22 mouse cellular contexts compared by ENCODE assay signal in the genomic region with DNA sequence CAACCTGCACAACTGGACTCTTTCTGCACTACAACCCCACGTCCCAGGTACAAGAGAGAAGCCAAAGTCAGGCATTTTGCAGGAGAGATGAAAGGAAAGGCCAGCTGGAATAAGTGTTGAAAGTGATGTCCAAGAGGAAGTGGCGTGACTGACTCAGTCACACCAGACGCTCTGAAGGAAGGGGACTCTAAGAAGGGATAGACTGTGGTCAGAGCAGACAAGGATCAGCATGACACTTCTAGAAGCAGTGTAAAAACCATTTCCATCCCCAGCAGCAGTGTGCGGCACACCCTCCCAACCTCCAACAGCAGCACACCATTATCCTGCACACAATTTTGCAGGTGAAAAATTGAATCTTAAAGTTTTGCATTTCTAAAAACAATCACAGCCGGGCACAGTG. TPM values are rescaled to one million over a fixed set of nuclear protein-coding genes. Genes with fewer than 3 reads are reported as not detected.
A peak's percentile ranks its signal among the peaks of the same experiment; 100 is the strongest.
DNase-seq lines count a peak whose midpoint lies in the region; ATAC-seq and TF ChIP-seq lines count a peak whose summit lies in the region.
"Had no signal": no experiment of that assay in that cellular context is flagged by ENCODE, and none has a peak within 500 bp of the region (broad histone marks: within the 10 kb centered on the region; RNA-seq: fewer than 3 reads in every experiment).

No protein-coding gene starts in this region.

- H3K27me3 ChIP-seq in CH12.LX (replicated peaks) = no peaks in the 10 kb centered on the region
- no peaks in the 10 kb centered on the region for H3K27me3 ChIP-seq in liver, embryonic 14.5 days (ENCODE audit: control insufficient read depth, insufficient read depth, low read length)
- H3K27me3 ChIP-seq: embryonic facial prominence, embryonic 15.5 days; forebrain, embryonic 15.5 days; hindbrain, embryonic 13.5 days; kidney, embryonic 15.5 days; midbrain, embryonic 12.5 days; neural tube, embryonic 13.5 days; Patski; stomach, embryonic 15.5 days had no signal

- H3K36me3 ChIP-seq in CH12.LX (replicated peaks in 1 of 2; ENCODE audit: control insufficient read depth in 1 of 2, insufficient read depth in 1 of 2, low read length in 1 of 2) = peaks cover 0 to 45% of the 10 kb centered on the region in 2 experiments
- no peaks in the 10 kb centered on the region for H3K36me3 ChIP-seq in liver, embryonic 14.5 days (replicated peaks; ENCODE audit: control insufficient read depth, insufficient read depth, low read depth)
- H3K36me3 ChIP-seq: embryonic facial prominence, embryonic 15.5 days; forebrain, embryonic 15.5 days; hindbrain, embryonic 13.5 days; kidney, embryonic 15.5 days; midbrain, embryonic 12.5 days; neural tube, embryonic 13.5 days; stomach, embryonic 15.5 days had no signal

- no peak for TF ChIP-seq CTCF in CH12.LX (conservative IDR thresholded peaks at IDR 0.05 in 1 of 2, IDR thresholded peaks at IDR 0.05 in 1 of 2; ENCODE audit: low read depth in 2 of 2, low read length in 2 of 2)
- TF ChIP-seq CTCF in liver, embryonic 14.5 days (IDR thresholded peaks at IDR 0.05; ENCODE audit: low read depth) = no peak

- intact Hi-C loops in left cerebral cortex, postnatal 14 days (cut with DNase I) = no loop called here

- in situ Hi-C loops in CH12.LX (cut with MboI; ENCODE audit: low pct_ligation_motif_present, low pct_unique_long_range_greater_than_20kb, low sequenced_read_pairs) = no loop called here

- WGBS in liver, embryonic 14.5 days (ENCODE audit: insufficient replicate concordance) = 29% methylated on average over 5 of the region's 5 CpGs

- dilution Hi-C loops in CH12.LX (cut with MboI; ENCODE audit: extremely low pct_ligation_motif_present, extremely low pct_unique_long_range_greater_than_20kb, low sequenced_read_pairs) = no loop called here

- no peak for TF ChIP-seq EP300 in CH12.LX (IDR thresholded peaks at IDR 0.05; ENCODE audit: low read length)
- TF ChIP-seq EP300 in liver, embryonic 14.5 days (IDR thresholded peaks at IDR 0.05; ENCODE audit: low read depth) = no peak

- no peak for TF ChIP-seq RAD21 in CH12.LX (IDR thresholded peaks at IDR 0.05; ENCODE audit: low read depth, low read length)

- DNase-seq in CH12.LX (ENCODE audit: extremely low read depth) = no peak
- no peak for DNase-seq in liver, embryonic 14.5 days (ENCODE audit: low read depth in 3 of 3, low spot score in 3 of 3)
- DNase-seq in left cerebral cortex, postnatal 14 days (ENCODE audit: low spot score in 2 of 2) = no peak
- DNase-seq in adrenal gland, adult 8-10 months = no peak
- DNase-seq in right cerebral cortex, adult 2 months (ENCODE audit: low spot score in 2 of 2) = no peak
- DNase-seq: adrenal gland, postnatal 14 days; cerebellum, adult 11-12 months; cerebellum, postnatal 14 days; gastrocnemius, postnatal 25 days; kidney, postnatal 4 days; lung, adult 2 months; thymus, adult 18-20 months had no signal

- ATAC-seq in granulocyte monocyte progenitor cell, adult 5-6 weeks (replicated peaks; ENCODE audit: poor library complexity, severe bottlenecking) = peak; percentile 62
- peak; percentile 33; the same call in 1 of the 2 replicates for ATAC-seq in liver, embryonic 14.5 days (ENCODE audit: insufficient read depth)
- peak; percentile 49; the same call in 1 of the 2 replicates for ATAC-seq in megakaryocyte progenitor cell, adult 5-6 weeks (replicated peaks; ENCODE audit: poor library complexity)
- ATAC-seq: forebrain, embryonic 15.5 days; Patski had no signal

- peaks cover 32 to 94% of the 10 kb centered on the region in 2 experiments for H3K4me1 ChIP-seq in CH12.LX (ENCODE audit: control insufficient read depth in 1 of 2, insufficient read depth in 2 of 2)
- peaks cover 69 to 75% of the 10 kb centered on the region in 2 experiments for H3K4me1 ChIP-seq in liver, embryonic 14.5 days (replicated peaks; ENCODE audit: control insufficient read depth in 2 of 2, insufficient read depth in 2 of 2, low read length in 1 of 2)
- H3K4me1 ChIP-seq: embryonic facial prominence, embryonic 15.5 days; hindbrain, embryonic 13.5 days; stomach, embryonic 15.5 days had no signal

- peaks cover 53% of the 10 kb centered on the region for H3K79me2 ChIP-seq in CH12.LX (replicated peaks; ENCODE audit: control insufficient read depth, extremely low read depth, insufficient read depth, poor library complexity, severe bottlenecking)

- H3K4me2 ChIP-seq in CH12.LX (ENCODE audit: insufficient read depth, low read depth, poor library complexity, severe bottlenecking) = peak overlapping the region; percentile 78
- H3K4me2 ChIP-seq in liver, embryonic 14.5 days (ENCODE audit: low read depth) = peak overlapping the region; percentile 63
- H3K4me2 ChIP-seq: embryonic facial prominence, embryonic 15.5 days; forebrain, embryonic 15.5 days; hindbrain, embryonic 13.5 days; kidney, embryonic 15.5 days; midbrain, embryonic 12.5 days; neural tube, embryonic 13.5 days; stomach, embryonic 15.5 days had no signal

- no peak for TF ChIP-seq POLR2A in CH12.LX (IDR thresholded peaks at IDR 0.05; ENCODE audit: low read depth, low read length)

- H3K27ac ChIP-seq in CH12.LX (ENCODE audit: insufficient read depth, low read depth) = no peak overlapping the region; the same call in 1 of the 2 replicates
- peak overlapping the region; percentile 38 for H3K27ac ChIP-seq in liver, embryonic 14.5 days
- H3K27ac ChIP-seq: embryonic facial prominence, embryonic 15.5 days; forebrain, embryonic 15.5 days; hindbrain, embryonic 13.5 days; kidney, embryonic 15.5 days; midbrain, embryonic 12.5 days; neural tube, embryonic 13.5 days; stomach, embryonic 15.5 days had no signal

- H3K9me3 ChIP-seq in CH12.LX (replicated peaks; ENCODE audit: low read length) = peaks cover 5% of the 10 kb centered on the region
- no peaks in the 10 kb centered on the region for H3K9me3 ChIP-seq in liver, embryonic 14.5 days (ENCODE audit: control insufficient read depth, low read length)
- H3K9me3 ChIP-seq: embryonic facial prominence, embryonic 15.5 days; forebrain, embryonic 15.5 days; hindbrain, embryonic 13.5 days; kidney, embryonic 15.5 days; midbrain, embryonic 12.5 days; neural tube, embryonic 13.5 days; stomach, embryonic 15.5 days had no signal

- H3K4me3 ChIP-seq in CH12.LX (replicated peaks in 1 of 3; ENCODE audit: low read depth in 2 of 3, low read length in 2 of 3, poor library complexity in 1 of 3) = no peak overlapping the region
- H3K4me3 ChIP-seq in liver, embryonic 14.5 days (ENCODE audit: insufficient read depth in 1 of 2, low read depth in 2 of 2, low read length in 2 of 2) = peak overlapping the region; percentile 24 to 29; a peak in 3 of 4 replicates
- H3K4me3 ChIP-seq: embryonic facial prominence, embryonic 15.5 days; forebrain, embryonic 15.5 days; hindbrain, embryonic 13.5 days; kidney, embryonic 15.5 days; midbrain, embryonic 12.5 days; neural tube, embryonic 13.5 days; stomach, embryonic 15.5 days had no signal

- H3K9ac ChIP-seq in CH12.LX (ENCODE audit: insufficient read depth, low read depth) = no peak overlapping the region
- peak overlapping the region; percentile 25 for H3K9ac ChIP-seq in liver, embryonic 14.5 days (replicated peaks)
- H3K9ac ChIP-seq: embryonic facial prominence, embryonic 15.5 days; forebrain, embryonic 15.5 days; hindbrain, embryonic 13.5 days; kidney, embryonic 15.5 days; midbrain, embryonic 12.5 days; neural tube, embryonic 13.5 days; stomach, embryonic 15.5 days had no signal

TF ChIP-seq in CH12.LX, 34 proteins besides CTCF, POLR2A, EP300 and RAD21:
- TF ChIP-seq MAZ (IDR thresholded peaks at IDR 0.05; ENCODE audit: low read depth, low read length) (no peak), MAFK (IDR thresholded peaks at IDR 0.05; ENCODE audit: insufficient replicate concordance, low read length) (no peak), MXI1 (IDR thresholded peaks at IDR 0.05; ENCODE audit: low read depth, low read length) (no peak)

RNA-seq across cellular contexts. Expression of gene Lcmt1, which starts 15.2 kb away (rescaled TPM):
- total RNA-seq in CH12.LX (2012; rRNA removed) (26.4 and 27.6 TPM in 2 replicates), CH12.LX (2014; rRNA removed) (34.8 and 38.0 TPM in 2 replicates)
- polyA plus RNA-seq in CH12.LX (2012; ENCODE audit: insufficient read length, low read depth) = 26.4 and 28.6 TPM in 2 replicates
- 36.7 and 44.7 TPM in 2 replicates for total RNA-seq in granulocyte monocyte progenitor cell, adult 5-6 weeks (2014; fragmentation: Nextera tagmentation)
- total RNA-seq in granulocyte monocyte progenitor cell, adult 5-6 weeks (2017) = 37.2 and 54.8 TPM in 2 replicates
- 13.0 and 18.6 TPM in 2 replicates for polyA plus RNA-seq in liver, embryonic 14.5 days (2012; rRNA removed)
- 23.6 and 28.4 TPM in 2 replicates for polyA plus RNA-seq in liver, embryonic 14.5 days (2014; fragmentation: Nextera tagmentation; extraction: Ambion mirVana)
- total RNA-seq in megakaryocyte progenitor cell, adult 5-6 weeks (2015) = 35.9 and 43.6 TPM in 2 replicates
- 45.4 and 48.0 TPM in 2 replicates for total RNA-seq in megakaryocyte progenitor cell, adult 5-6 weeks (2017)
- total RNA-seq in left cerebral cortex, postnatal 14 days (2021) = 10 to 100 TPM; 83.3 to 91.9 TPM
- total RNA-seq in adrenal gland, adult 8-10 months (2022) = 10 to 100 TPM; 31.2 to 42.3 (median 35.5) TPM

RNA-seq across cellular contexts. Expression of gene Arhgap17, which starts 15.3 kb away (rescaled TPM):
- total RNA-seq in CH12.LX (2012; rRNA removed) (5.8 and 6.7 TPM in 2 replicates), CH12.LX (2014; rRNA removed) (6.3 and 7.4 TPM in 2 replicates)
- 43.7 and 56.1 TPM in 2 replicates for polyA plus RNA-seq in CH12.LX (2012; ENCODE audit: insufficient read length, low read depth)
- 95.5 and 117 TPM in 2 replicates for total RNA-seq in granulocyte monocyte progenitor cell, adult 5-6 weeks (2014; fragmentation: Nextera tagmentation)
- total RNA-seq in granulocyte monocyte progenitor cell, adult 5-6 weeks (2017) = 28.7 and 33.8 TPM in 2 replicates
- polyA plus RNA-seq in liver, embryonic 14.5 days (2012; rRNA removed) = 9.6 and 10.9 TPM in 2 replicates
- 10.2 and 12.6 TPM in 2 replicates for polyA plus RNA-seq in liver, embryonic 14.5 days (2014; fragmentation: Nextera tagmentation; extraction: Ambion mirVana)
- 79.4 and 85.9 TPM in 2 replicates for total RNA-seq in megakaryocyte progenitor cell, adult 5-6 weeks (2015)
- total RNA-seq in megakaryocyte progenitor cell, adult 5-6 weeks (2017) = 23.2 and 26.7 TPM in 2 replicates
- 10 to 100 TPM; 16.9 to 20.9 TPM for total RNA-seq in left cerebral cortex, postnatal 14 days (2021)
- 10 to 100 TPM; 59.5 to 99.1 (median 71.7) TPM for total RNA-seq in adrenal gland, adult 8-10 months (2022)

Comparison
In these comparisons a context has a peak if more than half of its experiments do, and no peak if none do; other contexts are left out.
1. H3K4me3 ChIP-seq: peak in liver, embryonic 14.5 days (2 of 2); none in CH12.LX (0 of 3).
2. Peak in every context shown above with its lines, with median percentiles within 50 percentile points of each other: ATAC-seq.